Mouse (Mus musculus): ENCODE measurements around the gene Rnf20. TPM values are rescaled to one million over a fixed set of nuclear protein-coding genes. Genes with fewer than 3 reads are reported as not detected.
"Not testable (repeated sequence)": the region's sequence is repeated elsewhere in the genome, so short reads cannot be mapped to it uniquely, and the experiment has no call there.

Gene Rnf20
- polyA plus RNA-seq, 1 experiment from 2014 or later = 66.3 TPM

DNA sequence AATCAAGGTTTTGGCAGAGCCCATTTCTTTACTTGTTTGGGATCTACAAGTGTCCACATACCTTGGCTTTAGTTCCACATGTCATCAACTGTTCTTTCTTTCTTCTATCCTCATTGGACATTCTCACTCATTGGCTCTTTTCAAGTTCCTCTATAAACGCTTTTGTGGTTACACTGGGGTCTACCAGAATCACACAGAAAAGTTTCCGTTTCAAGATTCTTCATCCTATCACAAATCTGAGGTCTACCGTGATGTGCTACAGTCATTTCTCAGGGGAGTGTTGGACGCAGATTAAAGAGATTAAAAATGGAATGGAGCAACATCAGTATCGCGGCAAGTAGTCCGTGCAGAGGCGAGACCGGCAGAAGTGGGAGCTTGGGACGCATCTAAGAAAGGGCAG, 14.9 kb upstream of the Rnf20 start:
- WGBS = 94% methylated on average over 10 of the region's 10 CpGs
- H3K4me1 ChIP-seq = no peaks in the 10 kb centered on the region
- H3K4me2 ChIP-seq = no peak overlapping the region
- no peaks in the 10 kb centered on the region for H3K27me3 ChIP-seq
- H3K27ac ChIP-seq = no peak overlapping the region
- no peak overlapping the region for H3K4me3 ChIP-seq
- no peaks in the 10 kb centered on the region for H3K9me3 ChIP-seq (replicated peaks)
- no peak overlapping the region for H3K9ac ChIP-seq
- no peaks in the 10 kb centered on the region for H3K36me3 ChIP-seq (ENCODE audit: poor library complexity, severe bottlenecking)
- ATAC-seq = no peak

DNA sequence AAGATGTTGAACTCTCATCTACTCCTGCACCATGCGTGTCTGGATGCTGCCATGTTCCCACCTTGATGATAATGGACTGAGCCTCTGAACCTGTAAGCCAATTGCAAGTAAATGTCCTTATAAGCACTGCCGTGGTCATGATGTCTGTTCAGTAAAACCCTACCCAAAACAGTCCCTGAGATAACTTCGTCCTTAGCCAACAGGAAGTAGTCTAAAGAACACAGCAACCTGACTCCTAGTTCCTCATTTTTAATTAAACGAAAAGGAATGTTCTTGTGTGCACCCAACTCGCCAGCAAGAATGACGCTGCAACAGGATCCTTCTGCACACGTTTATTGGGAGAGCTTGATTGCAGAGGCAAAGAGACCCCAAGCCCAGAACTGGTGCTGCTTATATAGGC, 11.9 kb upstream of the Rnf20 start:
- not testable (repeated sequence) for H3K4me2 ChIP-seq; H3K4me1 ChIP-seq; H3K4me3 ChIP-seq; H3K9me3 ChIP-seq (replicated peaks); ATAC-seq; H3K36me3 ChIP-seq (ENCODE audit: poor library complexity, severe bottlenecking); H3K9ac ChIP-seq; H3K27me3 ChIP-seq; H3K27ac ChIP-seq
- 93% methylated on average over 7 of the region's 7 CpGs for WGBS

DNA sequence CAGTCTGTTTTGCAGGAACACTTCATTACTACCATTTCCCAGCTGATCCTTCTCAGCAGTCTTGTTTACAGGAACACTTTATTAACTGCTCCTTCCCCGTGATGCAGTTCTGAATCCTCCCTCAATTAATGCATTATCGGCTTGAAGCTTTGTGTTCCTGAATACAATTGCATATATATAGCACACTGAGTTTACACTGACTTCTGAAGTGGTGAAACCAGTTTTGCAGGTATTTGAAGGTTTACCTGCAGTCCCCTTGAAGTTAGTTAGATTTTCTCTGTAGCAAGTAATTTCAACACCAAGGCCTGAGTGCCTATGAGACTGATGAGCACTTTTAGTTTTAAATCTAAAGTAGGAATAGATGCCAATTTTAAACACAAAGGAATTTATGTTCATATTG, 9.5 kb upstream of the Rnf20 start:
- Histone ChIP-seq H3K4me3 (no peak overlapping the region), H3K27me3 (no peaks in the 10 kb centered on the region), H3K9ac (no peak overlapping the region), H3K36me3 (ENCODE audit: poor library complexity, severe bottlenecking) (no peaks in the 10 kb centered on the region), H3K4me1 (no peaks in the 10 kb centered on the region), H3K4me2 (no peak overlapping the region), H3K27ac (no peak overlapping the region), H3K9me3 (replicated peaks) (no peaks in the 10 kb centered on the region)
- 83% methylated on average over 2 of the region's 2 CpGs for WGBS
- ATAC-seq = no peak

DNA sequence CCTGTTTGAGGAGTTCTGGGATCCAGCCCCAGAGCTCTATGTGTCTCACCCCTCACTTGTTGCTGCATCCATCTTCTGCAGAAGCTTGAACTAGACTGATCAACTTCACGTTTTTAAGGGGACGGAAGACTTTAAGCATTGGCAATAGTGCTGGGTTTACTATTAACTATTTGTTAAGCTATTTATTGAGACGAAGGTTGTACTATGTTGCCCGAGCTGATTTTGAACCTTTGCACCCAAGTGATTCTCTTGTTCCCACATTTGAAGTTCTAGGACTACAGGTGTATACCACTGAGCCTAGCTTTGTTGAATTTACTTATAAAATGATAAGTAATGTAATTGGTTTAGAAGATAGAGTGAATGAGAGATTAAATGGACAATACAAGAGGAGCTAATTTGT, 7.9 kb upstream of the Rnf20 start:
- H3K4me1 ChIP-seq = no peaks in the 10 kb centered on the region
- H3K27ac ChIP-seq = no peak overlapping the region
- H3K27me3 ChIP-seq = no peaks in the 10 kb centered on the region
- WGBS = 86% methylated on average over 4 of the region's 4 CpGs
- no peaks in the 10 kb centered on the region for H3K9me3 ChIP-seq (replicated peaks)
- no peaks in the 10 kb centered on the region for H3K36me3 ChIP-seq (ENCODE audit: poor library complexity, severe bottlenecking)
- H3K4me3 ChIP-seq = no peak overlapping the region
- no peak for ATAC-seq
- H3K9ac ChIP-seq = no peak overlapping the region
- H3K4me2 ChIP-seq = no peak overlapping the region

DNA sequence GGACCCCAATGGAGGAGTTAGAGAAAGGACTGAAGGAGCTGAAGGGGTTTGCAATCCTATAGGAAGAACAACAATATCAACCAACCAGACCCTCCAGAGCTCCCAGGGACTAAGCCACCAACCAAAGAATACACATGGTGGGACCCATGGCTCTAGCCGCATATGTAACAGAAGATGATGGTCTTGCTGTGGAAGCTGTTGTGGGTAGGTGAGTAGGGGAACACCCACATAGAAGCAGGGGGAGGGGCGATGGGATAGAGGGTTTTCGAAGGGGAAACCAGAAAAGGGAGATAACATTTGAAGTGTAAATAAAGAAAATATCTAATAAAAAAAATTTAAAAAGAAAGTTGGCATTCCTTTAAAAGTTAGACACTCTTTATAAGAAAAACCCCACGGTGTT, 6.8 kb upstream of the Rnf20 start:
- not testable (repeated sequence) for H3K4me1 ChIP-seq; H3K9ac ChIP-seq; H3K36me3 ChIP-seq (ENCODE audit: poor library complexity, severe bottlenecking); H3K27ac ChIP-seq; H3K27me3 ChIP-seq; ATAC-seq; H3K9me3 ChIP-seq (replicated peaks); H3K4me3 ChIP-seq; H3K4me2 ChIP-seq
- WGBS = 87% methylated on average over 4 of the region's 4 CpGs

DNA sequence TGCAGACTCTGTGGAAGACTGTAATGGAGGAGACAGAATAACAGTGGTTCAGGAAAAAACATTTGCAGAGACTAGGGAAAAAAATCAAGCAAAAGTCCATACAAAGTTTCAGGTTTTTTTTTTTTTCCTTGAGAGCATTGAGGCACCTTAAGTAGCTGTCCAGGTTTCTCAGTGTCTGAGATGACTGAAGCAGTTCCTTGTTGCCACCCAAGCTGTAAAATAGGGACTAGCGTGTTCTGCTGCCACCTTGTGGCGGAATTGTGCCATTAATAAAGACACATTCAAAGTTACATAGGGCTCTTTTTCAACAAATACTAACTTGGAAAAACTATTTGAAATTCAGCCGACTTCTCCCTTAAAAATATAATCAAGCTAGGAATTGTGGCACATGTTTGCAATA, 4.8 kb upstream of the Rnf20 start:
- no peak for ATAC-seq
- 5% methylated on average over 3 of the region's 3 CpGs for WGBS
- Histone ChIP-seq H3K9me3 (replicated peaks) (no peaks in the 10 kb centered on the region), H3K4me1 (no peaks in the 10 kb centered on the region), H3K27me3 (no peaks in the 10 kb centered on the region), H3K4me2 (no peak overlapping the region), H3K27ac (no peak overlapping the region), H3K4me3 (no peak overlapping the region), H3K36me3 (ENCODE audit: poor library complexity, severe bottlenecking) (no peaks in the 10 kb centered on the region), H3K9ac (no peak overlapping the region)

DNA sequence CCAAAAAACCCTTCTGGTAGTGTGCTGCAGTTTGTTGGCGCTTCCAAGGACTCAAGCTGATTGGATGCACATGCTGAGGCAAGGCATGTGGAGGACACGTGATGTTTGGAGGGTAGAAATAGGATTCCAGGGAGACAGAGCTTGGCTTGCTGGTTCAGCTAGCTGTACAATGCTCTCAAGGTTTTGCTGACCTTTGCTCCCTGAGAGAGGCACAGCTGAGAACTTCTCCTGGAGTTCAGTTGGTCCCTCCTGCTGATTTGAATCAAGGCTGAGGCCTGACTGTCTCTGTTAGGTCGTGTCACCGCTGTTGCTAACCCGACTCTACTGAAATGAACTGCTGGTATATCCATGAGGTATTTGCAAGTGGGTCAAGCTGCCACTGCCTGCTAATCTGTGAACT, 2.9 kb upstream of the Rnf20 start:
- 82% methylated on average over 5 of the region's 5 CpGs for WGBS
- H3K4me3 ChIP-seq = no peak overlapping the region
- H3K27me3 ChIP-seq = no peaks in the 10 kb centered on the region
- H3K4me2 ChIP-seq = no peak overlapping the region
- ATAC-seq = no peak
- H3K9me3 ChIP-seq (replicated peaks) = no peaks in the 10 kb centered on the region
- H3K9ac ChIP-seq = no peak overlapping the region
- no peak overlapping the region for H3K27ac ChIP-seq
- H3K4me1 ChIP-seq = peaks cover 16% of the 10 kb centered on the region
- no peaks in the 10 kb centered on the region for H3K36me3 ChIP-seq (ENCODE audit: poor library complexity, severe bottlenecking)

DNA sequence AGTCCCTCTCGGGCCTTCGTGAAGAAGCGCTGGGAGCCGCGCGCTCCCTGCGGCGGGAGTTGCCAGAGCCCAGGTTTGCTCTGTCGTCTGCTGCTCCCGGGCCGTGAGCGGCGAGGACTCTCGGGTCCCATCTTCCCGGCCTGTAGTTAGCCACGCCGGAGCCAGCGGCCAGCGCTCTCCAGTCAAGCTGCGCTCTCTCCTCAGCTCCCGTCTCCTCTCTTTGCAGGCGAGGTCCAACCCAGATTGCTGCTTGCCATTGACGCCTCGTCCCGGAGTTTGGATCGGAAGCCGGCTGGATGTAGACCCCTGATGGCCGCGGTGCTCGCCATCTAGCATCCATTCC, 304 bp downstream of the Rnf20 start:
- H3K36me3 ChIP-seq (ENCODE audit: poor library complexity, severe bottlenecking) = peaks cover 27% of the 10 kb centered on the region
- peak overlapping the region; percentile 87 for H3K4me3 ChIP-seq
- no peak; the same call in 1 of the 2 replicates for ATAC-seq
- H3K4me1 ChIP-seq = peaks cover 22% of the 10 kb centered on the region
- WGBS = 0% methylated on average over 30 of the region's 30 CpGs
- H3K27ac ChIP-seq = peak overlapping the region; percentile 91
- H3K4me2 ChIP-seq = peak overlapping the region; percentile 84
- peak overlapping the region; percentile 89 for H3K9ac ChIP-seq
- no peaks in the 10 kb centered on the region for H3K27me3 ChIP-seq
- H3K9me3 ChIP-seq (replicated peaks) = no peaks in the 10 kb centered on the region

DNA sequence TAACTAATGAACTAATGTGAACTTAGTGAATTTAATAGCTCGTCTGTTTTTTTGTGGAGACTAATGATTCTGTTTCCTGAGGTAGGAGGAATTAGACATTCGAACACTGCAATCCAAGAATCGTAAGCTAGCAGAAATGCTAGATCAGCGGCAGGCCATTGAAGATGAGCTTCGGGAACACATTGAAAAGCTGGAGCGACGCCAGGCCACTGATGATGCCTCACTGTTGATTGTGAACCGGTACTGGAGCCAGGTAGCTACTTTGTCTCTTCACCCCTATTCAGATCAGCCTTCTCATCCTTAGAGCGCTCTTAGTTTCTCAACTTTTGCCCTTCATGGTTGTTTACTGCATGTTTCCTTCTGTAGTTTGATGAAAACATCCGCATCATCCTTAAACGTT, 6.0 kb downstream of the Rnf20 start:
- H3K27me3 ChIP-seq = no peaks in the 10 kb centered on the region
- peaks cover 17% of the 10 kb centered on the region for H3K4me1 ChIP-seq
- 91% methylated on average over 11 of the region's 11 CpGs for WGBS
- H3K27ac ChIP-seq = no peak overlapping the region
- no peak overlapping the region for H3K4me3 ChIP-seq
- no peak overlapping the region for H3K9ac ChIP-seq
- H3K36me3 ChIP-seq (ENCODE audit: poor library complexity, severe bottlenecking) = peaks cover 71% of the 10 kb centered on the region
- no peak for ATAC-seq
- no peaks in the 10 kb centered on the region for H3K9me3 ChIP-seq (replicated peaks)
- no peak overlapping the region for H3K4me2 ChIP-seq

DNA sequence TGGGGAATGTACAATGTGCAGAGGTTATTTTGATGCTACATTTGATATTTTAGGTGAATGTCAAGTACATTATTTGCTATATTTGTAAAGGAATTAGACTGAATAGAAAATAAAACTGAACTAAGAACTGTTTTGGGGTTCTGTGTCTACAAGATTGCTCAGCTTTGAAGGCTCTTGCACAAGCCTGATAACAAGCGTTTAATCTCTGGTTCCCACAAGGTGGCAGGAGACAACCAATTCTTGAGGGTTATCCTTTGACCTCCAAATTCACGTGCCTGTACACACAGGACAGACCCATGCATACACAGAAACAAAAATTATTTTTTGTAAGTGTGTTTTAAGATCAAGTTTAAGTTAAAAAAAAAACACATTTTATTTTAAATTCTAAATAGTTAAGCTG, 8.1 kb downstream of the Rnf20 start:
- Histone ChIP-seq H3K9ac (no peak overlapping the region), H3K4me1 (no peaks in the 10 kb centered on the region), H3K27ac (no peak overlapping the region), H3K36me3 (ENCODE audit: poor library complexity, severe bottlenecking) (peaks cover 83% of the 10 kb centered on the region), H3K9me3 (replicated peaks) (no peaks in the 10 kb centered on the region), H3K4me2 (no peak overlapping the region), H3K27me3 (no peaks in the 10 kb centered on the region), H3K4me3 (no peak overlapping the region)
- no peak for ATAC-seq
- WGBS = 68% methylated on average over 2 of the region's 2 CpGs

DNA sequence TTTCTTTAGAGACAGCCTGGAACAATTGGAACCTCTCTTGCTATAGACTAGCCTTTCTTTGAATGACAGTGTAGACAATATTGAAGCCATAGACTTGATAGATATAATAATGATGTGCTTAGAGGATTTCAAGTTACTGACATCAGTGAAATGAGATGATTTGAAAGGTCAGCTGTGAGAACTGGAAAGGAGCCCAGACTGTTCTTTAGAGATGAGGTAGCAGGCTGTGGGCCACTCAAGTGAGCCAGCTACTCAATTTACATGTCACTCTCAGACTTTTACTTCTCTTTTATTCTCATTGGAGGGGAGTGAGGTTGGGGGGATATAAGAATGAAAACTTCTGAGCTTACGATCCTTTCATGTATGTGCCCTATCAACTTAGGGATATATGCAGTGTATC, 27.6 kb downstream of the Rnf20 start:
- no peaks in the 10 kb centered on the region for H3K27me3 ChIP-seq
- H3K4me2 ChIP-seq = no peak overlapping the region
- no peak overlapping the region for H3K9ac ChIP-seq
- no peak overlapping the region for H3K4me3 ChIP-seq
- peak; percentile 27; the same call in 1 of the 2 replicates for ATAC-seq
- 81% methylated on average over 1 of the region's 1 CpGs for WGBS
- 0 out of 2 replicates have a peak, but pooled peaks cover 3% of the 10 kb centered on the region for H3K4me1 ChIP-seq
- peaks cover 74% of the 10 kb centered on the region for H3K36me3 ChIP-seq (ENCODE audit: poor library complexity, severe bottlenecking)
- H3K27ac ChIP-seq = no peak overlapping the region
- no peaks in the 10 kb centered on the region for H3K9me3 ChIP-seq (replicated peaks)

DNA sequence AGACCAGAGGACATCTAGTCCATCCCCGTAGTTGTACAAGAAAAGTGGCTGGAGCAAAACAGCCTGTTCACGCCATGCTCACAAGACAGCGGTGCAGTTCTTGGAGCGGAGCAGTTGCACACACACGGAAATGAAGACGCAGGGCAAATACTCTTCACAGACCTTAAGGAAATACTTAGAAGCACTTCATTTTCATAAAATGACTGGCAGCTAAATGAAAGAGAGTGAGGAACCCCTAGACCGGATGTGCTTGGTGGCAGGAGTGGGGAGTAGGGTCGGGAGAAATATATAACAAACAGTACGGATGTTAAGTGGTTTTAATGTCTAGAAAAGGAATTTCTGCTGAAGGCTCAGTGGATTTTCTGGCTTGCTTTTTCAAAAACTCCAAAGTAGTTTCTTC, 29.9 kb downstream of the Rnf20 start:
- Histone ChIP-seq H3K36me3 (ENCODE audit: poor library complexity, severe bottlenecking) (peaks cover 55% of the 10 kb centered on the region), H3K27ac (no peak overlapping the region), H3K4me3 (no peak overlapping the region), H3K4me2 (no peak overlapping the region), H3K9me3 (replicated peaks) (no peaks in the 10 kb centered on the region), H3K27me3 (no peaks in the 10 kb centered on the region), H3K9ac (no peak overlapping the region), H3K4me1 (0 out of 2 replicates have a peak, but pooled peaks cover 3% of the 10 kb centered on the region)
- WGBS = 97% methylated on average over 9 of the region's 9 CpGs
- ATAC-seq = no peak

DNA sequence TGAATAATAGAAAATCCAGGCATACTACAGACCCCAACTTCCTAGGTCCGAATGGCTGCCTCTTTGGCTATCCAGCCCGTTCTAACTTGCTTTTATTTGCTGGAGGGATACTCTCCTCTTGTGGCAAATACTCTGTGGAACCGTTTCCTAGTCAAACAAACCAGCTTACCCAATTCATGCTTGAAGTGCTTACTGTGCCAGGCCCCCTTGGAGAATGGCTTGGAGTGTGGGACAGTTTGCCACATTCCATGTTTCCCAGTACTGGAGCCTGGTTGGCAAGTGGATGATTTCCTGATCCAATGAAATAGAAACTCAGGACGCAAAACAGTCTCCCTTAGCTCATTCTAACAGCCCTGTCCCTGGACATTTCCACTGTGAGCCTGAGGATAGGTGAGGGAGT, 30.4 kb downstream of the Rnf20 start:
- Histone ChIP-seq H3K4me3 (no peak overlapping the region), H3K27me3 (no peaks in the 10 kb centered on the region), H3K36me3 (ENCODE audit: poor library complexity, severe bottlenecking) (peaks cover 49% of the 10 kb centered on the region), H3K9ac (no peak overlapping the region), H3K4me2 (no peak overlapping the region), H3K27ac (no peak overlapping the region), H3K4me1 (0 out of 2 replicates have a peak, but pooled peaks cover 3% of the 10 kb centered on the region), H3K9me3 (replicated peaks) (no peaks in the 10 kb centered on the region)
- 93% methylated on average over 4 of the region's 4 CpGs for WGBS
- ATAC-seq = no peak
